In genomic region chr19:3815824-3816223, GRCm38 (mm10) we compare ENCODE assay signal across 25 mouse cellular contexts.
"Had no signal": no experiment of that assay in that cellular context is flagged by ENCODE, and none has a peak within 500 bp of the region (broad histone marks: within the 10 kb centered on the region; RNA-seq: fewer than 3 reads in every experiment).

No protein-coding gene starts in this region.

- H3K27me3 ChIP-seq: heart, embryonic 12.5 days; hindbrain, embryonic 12.5 days; limb, embryonic 12.5 days had no signal

- H3K9ac ChIP-seq: heart, embryonic 12.5 days; hindbrain, embryonic 12.5 days; hindbrain, embryonic 14.5 days; limb, embryonic 12.5 days; liver, embryonic 14.5 days had no signal

- H3K4me1 ChIP-seq: hindbrain, embryonic 10.5 days; hindbrain, embryonic 12.5 days; limb, embryonic 10.5 days; limb, embryonic 12.5 days had no signal

- H3K27ac ChIP-seq: gastrocnemius, adult 2 months; heart, embryonic 10.5 days; hindbrain, embryonic 10.5 days; hindbrain, embryonic 12.5 days; hindbrain, embryonic 14.5 days; left cerebral cortex, adult 2 months; limb, embryonic 10.5 days; limb, embryonic 12.5 days; liver, embryonic 14.5 days had no signal

- H3K9me3 ChIP-seq: heart, embryonic 10.5 days; heart, embryonic 12.5 days; hindbrain, embryonic 10.5 days; hindbrain, embryonic 12.5 days; limb, embryonic 10.5 days; limb, embryonic 12.5 days had no signal

- H3K4me2 ChIP-seq: heart, embryonic 12.5 days; hindbrain, embryonic 12.5 days; hindbrain, embryonic 14.5 days; limb, embryonic 12.5 days had no signal

- DNase-seq: gastrocnemius, adult 2 months; gastrocnemius, postnatal 10 days; gastrocnemius, postnatal 25 days; heart, adult 18-20 months; heart, postnatal 10 days; heart, postnatal 4 days; kidney, adult 18-20 months; kidney, adult 8-10 months; kidney, postnatal 10 days; kidney, postnatal 25 days; layer of hippocampus, adult 9-11 months; layer of hippocampus, postnatal 36 days had no signal

- ATAC-seq: forebrain, embryonic 16.5 days; hindbrain, embryonic 16.5 days; inflammation-experienced regulatory T-cells, adult 6 months; intestine, postnatal 0 days had no signal

- H3K4me3 ChIP-seq: gastrocnemius, adult 2 months; heart, embryonic 10.5 days; heart, embryonic 12.5 days; hindbrain, embryonic 10.5 days; hindbrain, embryonic 12.5 days; left cerebral cortex, adult 2 months; limb, embryonic 10.5 days; limb, embryonic 12.5 days had no signal
